Mouse (Mus musculus) spleen, adult 2 months (tissue): ENCODE measurements at regions not wholly inside any gene's neighbourhood (a gene's known extent, or its start where the extent isn't known, plus 50 kb on each side); places are given as distances from the start of the nearest gene placed in this dataset.

Experiments used
- CTCF ChIP-seq: fragments of 200-500 bp; IDR thresholded peaks from 2 replicates; pipeline ENCODE4 v1.5.1; 2011; ENCODE audit warnings: mild to moderate bottlenecking, inconsistent platforms; ENCODE audit not compliant: insufficient read depth, insufficient read length, insufficient replicate concordance; ENCODE audit errors: extremely low read depth
- POLR2A ChIP-seq: fragments of 200-500 bp; IDR thresholded peaks from 2 replicates; pipeline ENCODE4 v1.6.1; 2011; ENCODE audit warnings: low read depth, low read length, inconsistent platforms

DNA sequence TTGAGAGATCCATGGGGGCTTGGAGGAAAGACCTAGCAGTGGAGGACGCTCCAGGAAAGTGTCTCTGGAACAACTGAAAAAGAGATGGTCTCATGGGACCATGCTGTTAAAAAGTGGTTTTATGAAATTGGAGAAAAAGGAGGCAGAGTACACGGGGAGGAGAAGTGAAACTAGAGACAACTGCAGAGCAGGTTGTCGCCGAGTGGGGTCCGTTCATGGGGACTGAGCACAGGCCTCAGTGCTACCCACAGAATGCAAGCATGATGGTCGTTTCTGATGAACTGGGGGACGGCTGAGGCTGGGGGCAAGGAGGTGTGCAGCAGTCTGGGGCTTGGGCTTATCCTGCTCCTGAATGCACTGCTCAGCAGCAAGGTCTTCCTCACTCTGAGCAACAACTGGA, 129.3 kb downstream of the Gm9733 start:
- TF ChIP-seq POLR2A (no peak), CTCF (no peak)
